Mouse (Mus musculus) spleen, postnatal 10 days (tissue): ENCODE measurements at regions not wholly inside any gene's neighbourhood (a gene's known extent, or its start where the extent isn't known, plus 50 kb on each side); places are given as distances from the start of the nearest gene placed in this dataset.

Experiments
- DNase-seq, 2 experiments: peaks; one replicate each; pipeline ENCODE4 v3.0.0; 2021 to 2022; ENCODE audit warnings: low spot score in 2 of 2

GRCm38 (mm10) chr12:35429473-35429872, 105.4 kb downstream of the Ahr start:
- DNase-seq, result no peak

- DNase-seq, result no peak
Measured at GRCm38 (mm10) chr12:35419206-35419605, 115.6 kb downstream of the Ahr start.

- DNase-seq, result no peak
Measured at GRCm38 (mm10) chr12:35417943-35418342, 116.9 kb downstream of the Ahr start.

- DNase-seq, result no peak
Measured at GRCm38 (mm10) chr12:35416583-35416982, 118.3 kb downstream of the Ahr start.

GRCm38 (mm10) chr12:35412715-35413114, 122.1 kb downstream of the Ahr start:
- DNase-seq, result no peak

- no peak for DNase-seq
Measured at GRCm38 (mm10) chr12:35408461-35408860, 126.4 kb downstream of the Ahr start.

GRCm38 (mm10) chr12:35408044-35408443, 126.8 kb downstream of the Ahr start:
- no peak for DNase-seq

- no peak for DNase-seq
Measured at GRCm38 (mm10) chr12:35401853-35402252, 133.0 kb downstream of the Ahr start.

GRCm38 (mm10) chr12:35401219-35401618, 133.6 kb downstream of the Ahr start:
- no peak for DNase-seq

- no peak for DNase-seq
Measured at GRCm38 (mm10) chr12:35395211-35395610, 139.6 kb downstream of the Ahr start.

- DNase-seq, result no peak
Measured at GRCm38 (mm10) chr12:35392111-35392510, 142.7 kb downstream of the Ahr start.

- DNase-seq, result no peak
Measured at GRCm38 (mm10) chr12:35390266-35390665, 144.6 kb downstream of the Ahr start.

GRCm38 (mm10) chr12:35389839-35390238, 145.0 kb downstream of the Ahr start:
- no peak for DNase-seq

GRCm38 (mm10) chr12:35384211-35384610, 150.6 kb downstream of the Ahr start:
- no peak for DNase-seq

GRCm38 (mm10) chr12:35377266-35377665, 157.6 kb downstream of the Ahr start:
- no peak for DNase-seq

- no peak for DNase-seq
Measured at GRCm38 (mm10) chr12:35376365-35376764, 158.5 kb downstream of the Ahr start.

GRCm38 (mm10) chr12:35357901-35358300, 176.9 kb downstream of the Ahr start:
- DNase-seq, result no peak

- no peak for DNase-seq
Measured at GRCm38 (mm10) chr12:35338191-35338954, 196.5 kb downstream of the Ahr start.

- DNase-seq, result no peak
Measured at GRCm38 (mm10) chr12:35336314-35336713, 198.5 kb downstream of the Ahr start.

GRCm38 (mm10) chr12:35334344-35335075, 200.3 kb downstream of the Ahr start:
- DNase-seq, result no peak

- peak; percentile 8 to 54 for DNase-seq
Measured at GRCm38 (mm10) chr12:35331303-35331702, 203.5 kb downstream of the Ahr start.

GRCm38 (mm10) chr12:35329699-35330098, 205.1 kb downstream of the Ahr start:
- no peak for DNase-seq

GRCm38 (mm10) chr12:35319571-35319970, 215.3 kb downstream of the Ahr start:
- DNase-seq, result no peak
